Mouse (Mus musculus) gastrocnemius, adult 18-20 months (tissue): ENCODE results near the gene B3gnt9. TPM values are rescaled to one million over a fixed set of nuclear protein-coding genes. Genes with fewer than 3 reads are reported as not detected.

ENCODE experiments used
- DNase-seq: peaks from one replicate; pipeline ENCODE4 v3.0.0; 2021; ENCODE audit warnings: low spot score
- total RNA-seq, 2 experiments: library from RNA; stranded (reverse); gene quantifications; 2 replicates each; pipeline ENCODE4 v1.2.3; 2021

B3gnt9 gene
- total RNA-seq, 2 experiments from 2014 or later = 1.3 to 1.9 TPM

DNA sequence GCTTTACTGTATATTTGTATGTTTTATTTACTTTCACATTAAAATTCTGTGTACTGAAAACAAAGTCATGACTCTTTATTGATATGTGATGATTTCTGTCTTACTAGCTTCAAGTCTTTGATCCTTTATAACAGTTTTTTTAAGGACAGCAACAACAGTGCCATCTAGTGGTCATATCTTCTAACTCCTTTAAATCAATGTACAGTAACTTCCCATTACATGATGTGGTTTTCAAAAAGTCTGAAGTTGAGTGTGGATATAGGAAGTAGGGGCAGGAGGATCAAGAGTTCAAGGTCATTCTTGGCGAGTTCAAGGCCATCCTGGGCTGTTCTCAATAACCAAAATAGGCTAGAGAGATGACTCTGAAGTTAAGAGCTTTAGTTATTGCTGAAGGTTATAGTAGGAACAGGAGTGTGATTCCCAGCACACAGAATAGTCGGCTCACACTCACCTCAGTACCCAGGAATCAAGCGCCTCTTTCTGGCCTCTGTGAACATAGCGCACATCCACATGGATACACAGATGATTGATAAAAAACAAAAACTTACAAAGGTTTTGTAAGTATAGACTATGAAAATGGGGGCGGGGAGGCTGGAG lies 36.9 kb downstream of the B3gnt9 start:
- peak; percentile 56 for DNase-seq

GRCm38 (mm10) chr8:105214104-105214503 lies 40.8 kb downstream of the B3gnt9 start:
- no peak for DNase-seq

GRCm38 (mm10) chr8:105209153-105210110 lies 45.5 kb downstream of the B3gnt9 start:
- no peak for DNase-seq

GRCm38 (mm10) chr8:105207675-105208273 lies 47.2 kb downstream of the B3gnt9 start:
- no peak for DNase-seq

DNA sequence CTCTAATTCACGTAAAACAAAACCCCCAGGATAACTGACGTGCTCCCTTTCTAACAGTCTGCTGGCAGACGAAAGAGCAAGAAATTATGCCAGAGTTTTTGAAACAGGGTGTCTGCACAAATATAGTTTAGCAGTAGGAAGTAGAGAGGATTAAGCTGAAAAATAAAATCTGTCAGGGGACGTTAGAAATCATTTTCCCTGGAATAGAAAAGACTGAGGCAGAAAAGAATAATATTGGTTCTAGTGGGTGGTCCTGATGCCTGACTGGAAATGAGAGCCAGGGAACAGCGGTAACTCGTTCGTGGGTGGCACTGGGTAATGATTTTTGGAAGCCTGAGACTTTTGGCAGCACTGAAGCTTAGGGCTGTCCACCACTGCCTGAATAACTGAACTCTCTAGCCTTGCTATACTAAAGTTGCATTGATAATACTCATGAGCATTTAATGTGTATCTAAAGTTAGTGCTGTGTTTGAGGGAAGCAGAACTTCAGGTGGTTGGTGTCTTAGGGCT lies 48.1 kb downstream of the B3gnt9 start:
- DNase-seq = no peak

GRCm38 (mm10) chr8:105205748-105206147 lies 49.2 kb downstream of the B3gnt9 start:
- no peak for DNase-seq

Other genes with a start within 250 kb of the B3gnt9 start
- gene Ces3a, start 206.6 kb downstream of the B3gnt9 start, total RNA-seq = under 1 TPM in 1 of 2 experiments, not detected in 1; 0.57 TPM
- gene Ces3b, start 171.4 kb downstream of the B3gnt9 start, total RNA-seq = under 1 TPM in 1 of 2 experiments, not detected in 1; 0.12 TPM
- gene Ces4a, start 123.4 kb downstream of the B3gnt9 start, total RNA-seq = not detected
- 10 to 100 TPM; 80.3 to 88.8 TPM for gene Cbfb, start 84.5 kb downstream of the B3gnt9 start, total RNA-seq
- 10 to 100 TPM; 39.5 to 47.6 TPM for gene D230025D16Rik, start 30.0 kb downstream of the B3gnt9 start, total RNA-seq
- gene Tradd, start 9.5 kb upstream of the B3gnt9 start, total RNA-seq = 1 to 10 TPM; 2.8 to 3.3 TPM
- gene Fbxl8, start 9.5 kb upstream of the B3gnt9 start, total RNA-seq = under 1 TPM; 0.55 to 0.71 TPM
- 10 to 100 TPM in 1 of 2 experiments, 1 to 10 TPM in 1; 9.8 to 11.1 TPM for gene Hsf4, start 14.6 kb upstream of the B3gnt9 start, total RNA-seq
- gene Nol3, start 21.0 kb upstream of the B3gnt9 start, total RNA-seq = 10 to 100 TPM; 32.7 to 38.9 TPM
- gene 4931428F04Rik, start 34.7 kb upstream of the B3gnt9 start, total RNA-seq = under 1 TPM; 0.53 to 0.74 TPM
- 1 to 10 TPM in 1 of 2 experiments, under 1 TPM in 1; 0.85 to 1.3 TPM for gene Exoc3l, start 40.9 kb upstream of the B3gnt9 start, total RNA-seq
- gene E2f4, start 42.5 kb upstream of the B3gnt9 start, total RNA-seq = 10 to 100 TPM; 31.2 to 31.7 TPM
- gene Elmo3, start 50.4 kb upstream of the B3gnt9 start, total RNA-seq = 1 to 10 TPM; 1.3 to 2.2 TPM
- gene Lrrc29, start 71.1 kb upstream of the B3gnt9 start, total RNA-seq = 1 to 10 TPM in 1 of 2 experiments, under 1 TPM in 1; 0.89 to 1.4 TPM
- gene Tmem208, start 71.2 kb upstream of the B3gnt9 start, total RNA-seq = 10 to 100 TPM; 21.1 to 22.6 TPM
- gene Fhod1, start 92.8 kb upstream of the B3gnt9 start, total RNA-seq = 10 to 100 TPM; 19.7 to 26.1 TPM
- under 1 TPM; 0.25 to 0.50 TPM for gene Slc9a5, start 93.7 kb upstream of the B3gnt9 start, total RNA-seq
- gene Plekhg4, start 118.1 kb upstream of the B3gnt9 start, total RNA-seq = under 1 TPM in 1 of 2 experiments, not detected in 1; 0.09 TPM
- gene Kctd19, start 158.3 kb upstream of the B3gnt9 start, total RNA-seq = under 1 TPM in 1 of 2 experiments, not detected in 1; 0.21 TPM
- gene Lrrc36, start 158.4 kb upstream of the B3gnt9 start, total RNA-seq = under 1 TPM; 0.41 to 0.64 TPM
- 10 to 100 TPM; 47.9 to 56.7 TPM for gene Tppp3, start 216.4 kb upstream of the B3gnt9 start, total RNA-seq
- gene Zdhhc1, start 241.7 kb upstream of the B3gnt9 start, total RNA-seq = 10 to 100 TPM; 10.3 to 11.6 TPM